Mouse (Mus musculus) heart, adult 11 months (tissue): ENCODE measurements at regions not wholly inside any gene's neighbourhood (a gene's known extent, or its start where the extent isn't known, plus 50 kb on each side); places are given as distances from the start of the nearest gene placed in this dataset.
"Not testable (repeated sequence)": the region's sequence is repeated elsewhere in the genome, so short reads cannot be mapped to it uniquely, and the experiment has no call there.

Experiments used
- DNase-seq: peaks from one replicate; pipeline ENCODE4 v3.0.0; 2022

- no peak for DNase-seq
Observed at GRCm38 (mm10) chr4:23341240-23341639, 853.1 kb upstream of the Pou3f2 start.

DNA sequence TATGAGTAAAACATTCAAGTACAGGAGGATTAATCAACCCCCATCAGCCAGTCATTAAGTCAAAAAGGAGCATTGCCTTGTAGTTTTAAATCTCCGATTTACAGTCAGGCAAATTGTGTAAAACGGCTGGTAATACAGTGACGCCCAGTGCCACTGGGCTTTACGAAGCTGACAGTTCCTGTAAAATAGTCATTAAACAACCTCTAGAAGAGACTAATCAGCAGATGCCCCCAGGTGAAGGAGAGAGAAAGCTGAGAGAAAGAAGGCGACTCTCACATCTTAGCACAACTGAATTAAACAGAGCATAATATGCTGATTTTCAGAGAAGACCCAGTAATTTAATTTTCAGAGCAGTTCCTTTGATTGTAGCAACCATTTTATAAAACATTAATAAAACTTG lies 850.3 kb upstream of the Pou3f2 start:
- DNase-seq: no peak

- no peak for DNase-seq
Observed at GRCm38 (mm10) chr4:23300617-23301016, 812.5 kb upstream of the Pou3f2 start.

DNA sequence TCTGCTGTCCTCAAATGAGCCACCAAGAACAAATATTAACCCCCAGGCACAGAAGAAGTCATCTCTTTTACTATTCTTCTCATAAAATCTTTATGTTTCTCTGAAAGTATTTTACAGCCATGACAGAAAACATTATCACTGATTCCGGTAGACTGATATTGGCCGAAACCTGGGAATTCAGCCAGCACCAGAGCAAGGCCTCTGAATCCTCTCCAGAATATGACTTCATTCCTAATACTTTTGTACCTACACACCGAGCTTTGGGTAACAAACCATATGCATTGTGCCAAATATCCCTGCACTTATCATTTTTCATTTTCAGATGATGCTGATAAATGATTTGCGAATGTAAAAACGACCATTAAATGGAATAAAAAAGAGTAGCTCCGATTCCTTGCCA lies 791.9 kb upstream of the Pou3f2 start:
- no peak for DNase-seq

GRCm38 (mm10) chr4:23275203-23275602 lies 787.0 kb upstream of the Pou3f2 start:
- peak; percentile 64 for DNase-seq

DNA sequence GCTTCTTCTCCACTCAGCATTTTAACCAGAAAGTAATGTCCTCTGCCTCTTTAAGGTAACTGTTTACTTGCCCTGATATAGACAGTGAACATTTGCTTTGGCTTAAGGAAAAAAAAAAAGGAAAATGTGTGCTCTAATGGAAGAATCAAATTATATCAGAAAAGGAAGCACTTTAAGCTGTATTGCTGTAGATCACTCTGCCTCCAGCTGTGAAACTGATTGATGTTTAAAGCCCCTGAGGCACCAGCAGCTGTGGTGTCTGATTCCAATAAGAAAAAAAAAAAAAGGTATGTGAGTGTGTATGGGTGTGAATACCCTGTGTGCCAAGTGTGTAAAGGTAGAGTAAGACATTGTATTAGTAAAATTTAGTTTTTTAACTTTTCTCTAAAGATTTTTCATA lies 783.8 kb upstream of the Pou3f2 start:
- no peak for DNase-seq

DNA sequence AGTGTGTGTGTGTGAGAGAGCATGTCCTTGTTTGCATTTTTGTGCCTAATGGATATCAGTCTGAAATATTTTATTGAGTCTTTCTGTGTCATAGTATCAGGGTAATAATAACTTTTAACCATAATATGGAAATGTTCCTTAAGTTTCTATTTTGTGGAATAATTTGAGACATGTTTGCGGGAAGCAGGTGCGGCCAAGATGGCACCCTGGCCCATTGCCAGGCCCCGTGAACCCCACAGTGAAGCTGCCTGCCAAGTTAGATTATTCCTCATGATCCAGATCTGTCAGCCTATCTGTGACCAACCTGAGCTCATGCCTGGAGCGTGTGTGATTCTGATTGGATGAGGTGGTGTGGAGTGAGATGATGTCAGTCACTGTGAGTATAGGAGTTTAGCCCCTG lies 772.2 kb upstream of the Pou3f2 start:
- no peak for DNase-seq

- no peak for DNase-seq
Observed at GRCm38 (mm10) chr4:23234960-23235359, 746.8 kb upstream of the Pou3f2 start.

DNA sequence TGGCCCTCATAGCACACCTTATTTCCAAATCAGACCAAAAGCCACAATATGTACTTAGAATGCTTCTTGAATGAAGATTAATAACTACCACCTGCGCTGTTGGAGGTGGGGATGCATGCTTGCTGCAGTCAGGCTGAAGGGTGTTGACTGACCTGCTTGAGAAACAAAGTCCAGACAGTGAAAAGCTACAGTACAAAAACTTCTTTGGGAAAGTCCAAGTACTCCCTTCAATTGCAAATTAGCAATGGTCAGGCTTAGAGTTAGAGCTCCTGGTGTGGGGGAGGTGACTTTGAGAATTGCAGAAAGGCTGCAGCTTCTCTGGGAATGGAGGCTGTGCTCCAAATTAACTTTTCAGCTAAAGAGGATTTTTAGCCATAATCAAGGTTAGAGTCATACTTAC lies 706.6 kb upstream of the Pou3f2 start:
- DNase-seq: not testable (repeated sequence)

GRCm38 (mm10) chr4:23193384-23194135 lies 705.4 kb upstream of the Pou3f2 start:
- no peak for DNase-seq

DNA sequence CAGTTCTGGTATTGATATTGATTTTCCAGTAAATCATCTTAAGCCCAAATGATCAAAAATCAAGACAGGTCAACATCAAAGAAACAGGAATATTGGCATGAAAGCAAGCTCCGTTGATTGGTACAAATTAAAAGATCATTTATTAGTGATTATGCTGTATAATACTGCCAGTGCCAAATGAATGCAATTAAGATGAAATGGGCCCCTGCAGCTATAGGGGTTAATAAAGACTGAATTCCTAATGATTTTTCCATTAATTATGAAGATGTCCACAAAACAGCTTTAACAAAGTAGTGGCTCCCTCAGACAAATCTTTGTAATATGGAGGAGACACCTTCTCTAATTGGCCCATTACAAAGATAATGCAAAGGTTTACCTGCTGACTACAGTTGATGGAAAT lies 685.6 kb upstream of the Pou3f2 start:
- no peak for DNase-seq

DNA sequence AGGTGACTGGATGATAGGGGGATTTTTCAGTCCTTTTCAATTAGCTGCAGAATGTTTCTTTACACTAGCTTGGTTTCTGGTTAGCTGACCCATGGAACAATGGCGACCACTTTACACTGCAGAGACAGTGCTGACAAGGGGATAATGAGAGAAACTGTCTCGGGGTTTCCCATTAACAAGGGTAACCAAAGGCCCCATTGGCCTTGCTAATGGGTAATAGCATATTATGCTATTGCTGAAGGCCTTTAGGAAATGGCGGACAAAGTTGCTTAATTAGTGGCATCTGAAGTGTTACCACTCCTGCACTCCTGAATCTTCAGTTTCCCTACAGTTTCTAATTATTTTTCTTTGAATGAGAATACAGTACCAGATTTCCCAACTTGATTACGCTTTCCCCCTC lies 685.2 kb upstream of the Pou3f2 start:
- DNase-seq: no peak

- DNase-seq: no peak
Observed at GRCm38 (mm10) chr4:23148097-23148849, 660.1 kb upstream of the Pou3f2 start.

GRCm38 (mm10) chr4:23133386-23133785 lies 645.2 kb upstream of the Pou3f2 start:
- DNase-seq: no peak

DNA sequence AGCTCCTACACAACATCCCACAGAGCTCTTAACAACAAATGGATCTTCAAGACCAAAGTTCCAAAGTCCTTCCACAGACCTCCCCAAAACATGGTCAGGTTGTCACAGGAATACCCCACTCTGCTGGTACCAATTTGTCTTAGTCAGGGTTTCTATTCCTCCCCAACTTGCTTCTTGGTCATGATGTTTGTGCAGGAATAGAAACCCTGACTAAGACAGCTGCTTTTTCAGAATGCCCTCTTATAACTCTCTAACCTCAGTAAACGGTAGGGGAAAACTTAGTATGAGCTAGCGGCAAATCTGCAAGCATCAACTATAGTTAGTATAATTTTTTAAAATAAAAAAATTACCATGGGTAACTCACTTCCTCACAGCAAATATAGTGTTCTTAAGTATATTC lies 613.3 kb upstream of the Pou3f2 start:
- DNase-seq: not testable (repeated sequence)

GRCm38 (mm10) chr4:23079521-23079920 lies 591.4 kb upstream of the Pou3f2 start:
- peak; percentile 58 for DNase-seq

GRCm38 (mm10) chr4:23077603-23078002 lies 589.4 kb upstream of the Pou3f2 start:
- DNase-seq: no peak

GRCm38 (mm10) chr4:23050701-23051317 lies 562.6 kb upstream of the Pou3f2 start:
- DNase-seq: no peak

DNA sequence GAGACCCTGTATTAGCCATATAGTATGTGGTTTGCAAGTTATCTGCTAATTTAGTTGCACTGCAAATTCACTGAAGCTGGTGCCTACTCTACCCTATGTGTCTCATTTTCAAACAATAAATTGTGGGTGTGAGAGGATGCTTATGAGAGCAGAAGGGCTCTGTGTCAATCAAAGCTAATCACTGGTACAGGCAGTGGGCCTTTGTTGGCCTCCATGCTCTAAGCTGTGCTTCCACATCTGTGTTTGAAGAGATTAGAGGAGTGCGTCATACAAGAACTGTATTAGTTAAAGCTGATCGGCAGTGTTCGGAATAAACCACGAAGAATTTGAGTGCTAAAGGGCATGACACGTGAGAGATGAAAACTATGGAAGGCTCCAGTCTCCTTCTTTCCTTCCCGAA lies 549.6 kb upstream of the Pou3f2 start:
- DNase-seq: no peak

DNA sequence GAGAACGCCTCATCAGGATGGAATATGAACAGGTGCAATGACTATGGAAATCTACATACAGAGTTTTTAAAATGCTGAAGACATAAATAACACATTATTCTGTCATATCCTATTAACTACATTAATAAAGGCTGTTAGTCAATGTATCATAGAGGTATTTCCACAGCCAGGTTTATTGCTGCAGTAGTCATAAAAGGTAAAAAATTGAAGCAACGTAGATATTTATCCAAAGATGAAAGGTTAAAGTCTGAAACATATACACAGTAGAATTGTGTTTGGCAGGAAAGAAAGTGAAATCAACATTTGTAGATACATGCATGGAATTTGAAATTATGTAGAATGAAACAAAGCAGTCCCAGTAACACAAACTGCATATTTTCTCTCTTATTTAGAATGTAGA lies 543.1 kb upstream of the Pou3f2 start:
- DNase-seq: no peak

DNA sequence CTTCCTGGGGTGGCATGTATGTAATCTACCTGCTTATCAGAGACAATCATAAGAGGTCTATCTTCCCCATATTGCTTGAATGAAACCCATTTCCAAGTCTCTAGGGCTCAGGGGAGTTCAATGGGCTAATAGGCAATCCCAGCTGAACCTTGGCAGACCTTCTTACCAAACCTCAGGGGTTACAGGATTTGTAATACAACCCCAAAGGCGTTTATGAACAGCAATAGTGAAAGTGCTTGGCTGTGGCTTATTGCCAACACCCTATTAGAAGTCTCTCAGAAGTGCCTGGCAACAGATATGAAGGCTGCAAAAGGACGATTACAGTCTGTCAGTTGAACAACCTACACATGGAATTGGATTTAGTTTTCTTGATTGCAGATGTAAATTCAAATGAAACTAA lies 534.0 kb upstream of the Pou3f2 start:
- DNase-seq: no peak

DNA sequence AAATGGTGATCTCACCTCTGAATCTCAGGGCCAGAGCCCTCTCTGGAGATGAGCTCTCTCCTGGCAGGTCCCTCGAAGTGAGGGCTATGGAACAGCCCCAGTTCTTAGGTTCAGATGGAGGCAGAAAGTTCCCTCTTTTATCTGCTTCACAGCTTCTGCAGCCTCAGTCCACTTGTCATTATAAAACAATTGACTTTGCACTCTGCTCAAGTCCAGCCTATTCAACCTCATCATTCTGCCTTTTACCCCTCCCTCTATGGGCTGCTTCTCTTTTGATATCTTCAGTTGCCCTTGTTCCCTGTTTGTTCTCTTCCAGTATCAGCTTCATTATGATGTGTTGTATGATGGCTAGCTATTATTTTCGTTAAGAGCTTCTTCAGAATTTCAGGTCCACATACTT lies 522.2 kb upstream of the Pou3f2 start:
- no peak for DNase-seq

DNA sequence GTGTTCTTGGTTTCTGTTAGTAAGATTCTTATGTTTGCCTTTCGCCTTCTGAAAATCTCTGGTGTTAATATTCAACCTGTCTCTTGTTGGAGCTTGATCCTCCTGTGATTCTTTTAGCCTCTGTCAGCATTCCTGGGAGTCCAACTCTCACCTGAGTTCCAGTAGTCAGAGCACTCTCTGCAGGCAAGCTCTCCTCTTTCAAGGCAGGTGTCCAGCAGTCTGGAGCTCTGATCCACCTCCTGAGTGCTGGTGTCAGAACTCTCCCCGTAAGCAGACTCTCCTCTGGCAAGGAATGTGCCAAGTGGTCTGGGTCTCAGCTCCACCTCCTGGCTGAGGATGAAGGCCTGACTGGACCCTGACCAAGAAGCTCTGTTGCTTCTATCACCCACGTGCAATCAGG lies 521.0 kb upstream of the Pou3f2 start:
- not testable (repeated sequence) for DNase-seq

GRCm38 (mm10) chr4:22998994-22999393 lies 510.8 kb upstream of the Pou3f2 start:
- no peak for DNase-seq
